8 mouse cellular contexts compared by ENCODE assay signal in the genomic region with DNA sequence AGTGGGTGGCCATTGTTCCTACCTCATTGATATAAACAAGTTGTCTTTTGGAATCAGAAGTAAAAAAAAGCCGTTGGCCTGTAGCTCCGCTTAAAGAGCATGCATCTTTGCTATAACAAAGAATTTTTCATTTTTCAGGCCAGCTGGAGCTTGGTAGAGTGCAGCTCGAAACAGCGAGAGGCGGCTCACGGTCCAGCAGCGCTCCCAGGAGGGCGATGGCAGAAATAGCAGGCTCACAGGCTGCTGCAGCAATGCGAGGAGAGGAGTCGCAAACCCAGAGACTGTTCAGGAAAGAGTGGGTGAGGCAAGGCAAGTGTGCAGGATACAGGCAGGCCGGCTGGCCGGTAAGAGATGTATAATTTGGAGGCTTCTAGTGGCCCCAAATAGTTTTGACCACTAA. TPM values are rescaled to one million over a fixed set of nuclear protein-coding genes. Genes with fewer than 3 reads are reported as not detected.
DNase-seq lines count a peak whose midpoint lies in the region; ATAC-seq lines count a peak whose summit lies in the region.

No protein-coding gene starts in this region.

- no peaks in the 10 kb centered on the region for H3K9me3 ChIP-seq in liver, embryonic 12.5 days (replicated peaks)
- no peaks in the 10 kb centered on the region for H3K9me3 ChIP-seq in lung, embryonic 15.5 days

- no peak overlapping the region for H3K27ac ChIP-seq in liver, embryonic 12.5 days
- no peak overlapping the region for H3K27ac ChIP-seq in lung, embryonic 15.5 days

- H3K36me3 ChIP-seq in liver, embryonic 12.5 days, result no peaks in the 10 kb centered on the region
- no peaks in the 10 kb centered on the region for H3K36me3 ChIP-seq in lung, embryonic 15.5 days

- 32% methylated on average over 12 of the region's 12 CpGs for WGBS in liver, embryonic 12.5 days (ENCODE audit: insufficient replicate concordance)
- 16% methylated on average over 12 of the region's 12 CpGs for whole genome bisulfite sequencing in lung, embryonic 15.5 days

- DNase-seq in liver, result peak; percentile 37
- peak; percentile 85 for DNase-seq in cerebellum, postnatal 10 days
- peak; percentile 17 to 63 for DNase-seq in frontal cortex, postnatal 25 days (ENCODE audit: low spot score in 2 of 2)
- peak; percentile 69 to 79 for DNase-seq in layer of hippocampus, adult 18-20 months (ENCODE audit: low spot score in 2 of 2)
- DNase-seq in right cerebral cortex, adult 18-20 months, result peak; percentile 68
- no peak for DNase-seq in spleen, postnatal 14 days (ENCODE audit: low spot score in 2 of 2)

- no peaks in the 10 kb centered on the region for H3K4me1 ChIP-seq in liver, embryonic 12.5 days
- no peaks in the 10 kb centered on the region for H3K4me1 ChIP-seq in lung, embryonic 15.5 days

- no peak overlapping the region for H3K4me2 ChIP-seq in liver, embryonic 12.5 days
- no peak overlapping the region for H3K4me2 ChIP-seq in lung, embryonic 15.5 days

- no peak for ATAC-seq in liver, embryonic 12.5 days
- peak; percentile 49; the same call in 1 of the 2 replicates for ATAC-seq in lung, embryonic 15.5 days (ENCODE audit: borderline replicate concordance, extremely low read depth, low FRiP score, low TSS enrichment)

- no peaks in the 10 kb centered on the region for H3K27me3 ChIP-seq in liver, embryonic 12.5 days (replicated peaks)
- H3K27me3 ChIP-seq in lung, embryonic 15.5 days, result no peaks in the 10 kb centered on the region

- no peak overlapping the region for H3K4me3 ChIP-seq in liver, embryonic 12.5 days
- H3K4me3 ChIP-seq in lung, embryonic 15.5 days, result no peak overlapping the region

- H3K9ac ChIP-seq in liver, embryonic 12.5 days, result no peak overlapping the region
- H3K9ac ChIP-seq in lung, embryonic 15.5 days, result no peak overlapping the region

RNA-seq across cellular contexts. Expression of gene Neil3, which starts 42.0 kb away (rescaled TPM):
- 30.8 and 34.8 TPM in 2 replicates for polyA plus RNA-seq in liver, embryonic 12.5 days (2016; fragmentation: Nextera tagmentation; extraction: Ambion mirVana)
- under 1 TPM; 0.28 to 0.35 TPM for total RNA-seq in layer of hippocampus, adult 18-20 months (2021)
- 36.2 and 43.0 TPM in 2 replicates for polyA plus RNA-seq in lung, embryonic 15.5 days (2015; fragmentation: Nextera tagmentation; extraction: Ambion mirVana)

Comparison
In these comparisons a context has a peak if more than half of its experiments do, and no peak if none do; other contexts are left out.
1. DNase-seq: peak in liver (single experiment), cerebellum, postnatal 10 days (2 of 2), frontal cortex, postnatal 25 days (2 of 2), layer of hippocampus, adult 18-20 months (2 of 2) and right cerebral cortex, adult 18-20 months (single experiment); none in spleen, postnatal 14 days (0 of 2).